Mouse (Mus musculus): ENCODE data around the gene Lingo2. TPM values are rescaled to one million over a fixed set of nuclear protein-coding genes. Genes with fewer than 3 reads are reported as not detected.
"Not testable (repeated sequence)": the region's sequence is repeated elsewhere in the genome, so short reads cannot be mapped to it uniquely, and the experiment has no call there.

Lingo2 gene
- total RNA-seq, 1 experiment, result 0.09 TPM

DNA sequence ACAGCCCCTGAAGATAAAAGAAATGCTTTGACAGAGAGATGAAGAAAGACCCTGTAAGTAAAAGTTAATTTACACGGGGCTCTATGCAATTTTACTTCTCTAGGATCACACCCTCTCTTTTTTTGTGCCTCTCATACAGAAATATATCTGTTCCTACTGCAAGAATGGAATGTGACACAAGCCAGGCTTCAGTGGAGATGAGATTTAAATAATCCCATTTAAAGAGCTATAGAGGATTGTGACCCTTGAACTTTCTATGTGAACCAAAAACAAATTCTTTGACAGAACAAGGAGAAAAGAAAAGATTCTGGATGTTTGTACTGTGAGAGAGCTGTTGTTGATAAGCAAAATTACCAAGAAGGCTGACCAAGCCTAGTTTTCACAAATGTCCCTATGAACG, 1247.4 kb downstream of the Lingo2 start:
- in situ Hi-C loops (cut with MboI; ENCODE audit: low sequenced_read_pairs in 2 of 2, unreplicated experiment in 2 of 2), result no loop called here
- Histone ChIP-seq H3K36me3 (ENCODE audit: control insufficient read depth, insufficient read depth, low read length, poor library complexity, severe bottlenecking) (no peaks in the 10 kb centered on the region), H3K9ac (ENCODE audit: insufficient read depth, low read depth, low read length, poor library complexity, severe bottlenecking) (no peak overlapping the region), H3K4me3 (ENCODE audit: insufficient read depth in 1 of 2, low read depth in 1 of 2, low read length in 2 of 2, poor library complexity in 1 of 2, severe bottlenecking in 1 of 2) (no peak overlapping the region), H3K9me3 (ENCODE audit: control insufficient read depth, insufficient read depth, low read depth, low read length) (no peaks in the 10 kb centered on the region), H3K4me1 (ENCODE audit: control insufficient read depth in 2 of 2, insufficient read depth in 2 of 2, low read length in 2 of 2, poor library complexity in 1 of 2) (peaks cover 0 to 3% of the 10 kb centered on the region in 2 experiments; a peak in 1 of 4 replicates), H3K27ac (ENCODE audit: insufficient read depth, low read depth, low read length, poor library complexity, severe bottlenecking) (no peak overlapping the region)
- no peak for DNase-seq (ENCODE audit: low read depth, low spot score)
- TF ChIP-seq ZC3H11A (IDR thresholded peaks at IDR 0.05; ENCODE audit: borderline replicate concordance, low read depth, low read length), result no peak
- TF ChIP-seq MAFK (IDR thresholded peaks at IDR 0.05; ENCODE audit: insufficient read depth, low read depth, low read length), result no peak
- no peak for TF ChIP-seq ZNF384 (IDR thresholded peaks at IDR 0.05; ENCODE audit: low read depth, low read length)
- TF ChIP-seq CHD2 (IDR thresholded peaks at IDR 0.05; ENCODE audit: low read depth, low read length), result no peak
- TF ChIP-seq HCFC1 (IDR thresholded peaks at IDR 0.05; ENCODE audit: borderline replicate concordance, insufficient read depth, low read length), result no peak

DNA sequence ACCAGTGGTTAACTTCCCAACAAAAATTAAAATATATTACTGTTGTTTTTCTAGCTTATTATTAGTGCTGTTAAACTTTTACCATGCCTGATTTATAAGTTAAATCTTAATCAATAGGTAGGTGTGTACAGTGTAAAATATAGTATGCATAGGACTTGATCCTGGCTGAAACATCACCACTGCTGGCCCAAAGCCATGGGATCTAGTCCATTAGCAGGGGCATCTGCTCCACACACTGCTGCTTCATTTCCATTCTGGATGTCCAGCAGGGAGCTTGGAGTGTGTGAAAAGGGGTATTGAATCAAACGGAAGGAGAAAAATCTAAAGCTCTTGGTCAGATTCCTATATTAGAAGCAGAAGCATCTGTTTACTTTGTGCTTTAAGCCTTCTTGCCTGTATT, 1248.9 kb downstream of the Lingo2 start:
- Histone ChIP-seq H3K4me1 (ENCODE audit: control insufficient read depth in 2 of 2, insufficient read depth in 2 of 2, low read length in 2 of 2, poor library complexity in 1 of 2) (no peaks in the 10 kb centered on the region), H3K36me3 (ENCODE audit: control insufficient read depth, insufficient read depth, low read length, poor library complexity, severe bottlenecking) (no peaks in the 10 kb centered on the region), H3K9ac (ENCODE audit: insufficient read depth, low read depth, low read length, poor library complexity, severe bottlenecking) (no peak overlapping the region), H3K9me3 (ENCODE audit: control insufficient read depth, insufficient read depth, low read depth, low read length) (no peaks in the 10 kb centered on the region), H3K27ac (ENCODE audit: insufficient read depth, low read depth, low read length, poor library complexity, severe bottlenecking) (no peak overlapping the region), H3K4me3 (ENCODE audit: insufficient read depth in 1 of 2, low read depth in 1 of 2, low read length in 2 of 2, poor library complexity in 1 of 2, severe bottlenecking in 1 of 2) (no peak overlapping the region)
- no peak for TF ChIP-seq ZC3H11A (IDR thresholded peaks at IDR 0.05; ENCODE audit: borderline replicate concordance, low read depth, low read length)
- TF ChIP-seq HCFC1 (IDR thresholded peaks at IDR 0.05; ENCODE audit: borderline replicate concordance, insufficient read depth, low read length), result no peak
- TF ChIP-seq ZNF384 (IDR thresholded peaks at IDR 0.05; ENCODE audit: low read depth, low read length), result no peak
- TF ChIP-seq CHD2 (IDR thresholded peaks at IDR 0.05; ENCODE audit: low read depth, low read length), result no peak
- TF ChIP-seq MAFK (IDR thresholded peaks at IDR 0.05; ENCODE audit: insufficient read depth, low read depth, low read length), result no peak
- in situ Hi-C loops (cut with MboI; ENCODE audit: low sequenced_read_pairs in 2 of 2, unreplicated experiment in 2 of 2), result no loop called here
- no peak for DNase-seq (ENCODE audit: low read depth, low spot score)

DNA sequence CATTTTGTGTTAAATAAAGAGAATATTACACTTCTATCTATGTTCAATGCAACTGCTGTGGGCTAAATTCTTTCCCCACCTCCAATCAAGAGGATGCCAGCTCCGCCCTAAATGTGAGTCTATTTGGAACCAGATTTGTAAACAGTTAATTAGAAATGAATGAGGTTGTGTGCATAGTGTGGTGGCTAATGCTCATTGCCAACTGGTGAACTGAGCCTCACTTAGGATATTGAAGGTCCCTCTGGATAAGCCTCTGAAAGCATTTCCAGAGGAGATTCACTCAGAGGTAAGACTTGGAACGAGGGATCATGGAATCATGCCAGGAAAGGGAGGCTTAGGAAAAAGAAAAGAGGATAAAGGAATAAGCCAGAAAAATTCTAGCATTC, 1256.4 kb downstream of the Lingo2 start:
- Histone ChIP-seq H3K27ac (ENCODE audit: insufficient read depth, low read depth, low read length, poor library complexity, severe bottlenecking) (no peak overlapping the region), H3K9ac (ENCODE audit: insufficient read depth, low read depth, low read length, poor library complexity, severe bottlenecking) (no peak overlapping the region), H3K9me3 (ENCODE audit: control insufficient read depth, insufficient read depth, low read depth, low read length) (no peaks in the 10 kb centered on the region), H3K4me1 (ENCODE audit: control insufficient read depth in 2 of 2, insufficient read depth in 2 of 2, low read length in 2 of 2, poor library complexity in 1 of 2) (no peaks in the 10 kb centered on the region), H3K36me3 (ENCODE audit: control insufficient read depth, insufficient read depth, low read length, poor library complexity, severe bottlenecking) (no peaks in the 10 kb centered on the region), H3K4me3 (ENCODE audit: insufficient read depth in 1 of 2, low read depth in 1 of 2, low read length in 2 of 2, poor library complexity in 1 of 2, severe bottlenecking in 1 of 2) (no peak overlapping the region)
- no peak for DNase-seq (ENCODE audit: low read depth, low spot score)
- TF ChIP-seq ZNF384 (IDR thresholded peaks at IDR 0.05; ENCODE audit: low read depth, low read length), result no peak
- in situ Hi-C loops (cut with MboI; ENCODE audit: low sequenced_read_pairs in 2 of 2, unreplicated experiment in 2 of 2), result no loop called here

DNA sequence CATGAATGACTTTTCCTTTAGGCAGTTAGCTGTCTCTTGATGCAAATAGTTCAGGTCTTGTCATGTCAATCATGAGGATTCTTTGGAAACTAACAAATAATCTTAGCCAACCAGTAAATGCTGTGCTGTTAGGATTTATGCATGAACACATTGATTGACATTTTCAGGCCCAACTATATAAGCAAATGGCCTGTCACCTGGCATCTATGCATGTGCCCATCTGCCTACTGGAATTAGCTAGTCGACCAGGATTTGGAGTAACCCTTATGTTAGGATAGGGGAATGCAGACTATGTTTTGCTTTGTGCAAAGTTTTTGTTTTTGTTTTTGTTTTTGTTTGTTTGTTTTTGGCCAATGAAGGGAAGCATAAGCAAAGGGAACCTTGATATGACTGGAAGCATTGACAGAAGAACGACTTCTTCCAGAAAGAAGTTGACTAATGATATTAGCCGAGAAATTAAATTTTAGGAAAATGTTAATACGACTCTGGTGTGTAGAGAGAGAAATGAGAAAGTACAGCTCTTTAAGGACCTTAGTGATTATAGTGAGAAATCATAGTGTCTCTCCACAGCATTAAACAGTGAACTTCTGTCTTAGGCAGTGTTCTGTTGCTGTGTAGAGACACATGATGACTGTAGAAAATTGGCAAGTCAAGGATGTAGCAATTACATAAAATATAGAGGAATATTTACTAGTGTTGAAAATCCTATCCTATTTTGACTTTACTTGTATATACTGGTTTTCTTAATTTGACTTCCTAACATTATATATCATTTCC, 1257.0 kb downstream of the Lingo2 start:
- H3K4me3 ChIP-seq (ENCODE audit: insufficient read depth in 1 of 2, low read depth in 1 of 2, low read length in 2 of 2, poor library complexity in 1 of 2, severe bottlenecking in 1 of 2), result no peak overlapping the region
- no peak for DNase-seq (ENCODE audit: low read depth, low spot score)
- in situ Hi-C loops (cut with MboI; ENCODE audit: low sequenced_read_pairs in 2 of 2, unreplicated experiment in 2 of 2), result no loop called here
- no peak overlapping the region for H3K9ac ChIP-seq (ENCODE audit: insufficient read depth, low read depth, low read length, poor library complexity, severe bottlenecking)
- H3K4me1 ChIP-seq (ENCODE audit: control insufficient read depth in 2 of 2, insufficient read depth in 2 of 2, low read length in 2 of 2, poor library complexity in 1 of 2), result no peaks in the 10 kb centered on the region
- no peak for TF ChIP-seq ZNF384 (IDR thresholded peaks at IDR 0.05; ENCODE audit: low read depth, low read length)
- TF ChIP-seq MAFK (IDR thresholded peaks at IDR 0.05; ENCODE audit: insufficient read depth, low read depth, low read length), result no peak
- no peak for TF ChIP-seq CHD2 (IDR thresholded peaks at IDR 0.05; ENCODE audit: low read depth, low read length)
- no peak for TF ChIP-seq HCFC1 (IDR thresholded peaks at IDR 0.05; ENCODE audit: borderline replicate concordance, insufficient read depth, low read length)
- TF ChIP-seq ZC3H11A (IDR thresholded peaks at IDR 0.05; ENCODE audit: borderline replicate concordance, low read depth, low read length), result no peak
- H3K27ac ChIP-seq (ENCODE audit: insufficient read depth, low read depth, low read length, poor library complexity, severe bottlenecking), result no peak overlapping the region
- H3K9me3 ChIP-seq (ENCODE audit: control insufficient read depth, insufficient read depth, low read depth, low read length), result no peaks in the 10 kb centered on the region
- H3K36me3 ChIP-seq (ENCODE audit: control insufficient read depth, insufficient read depth, low read length, poor library complexity, severe bottlenecking), result no peaks in the 10 kb centered on the region

DNA sequence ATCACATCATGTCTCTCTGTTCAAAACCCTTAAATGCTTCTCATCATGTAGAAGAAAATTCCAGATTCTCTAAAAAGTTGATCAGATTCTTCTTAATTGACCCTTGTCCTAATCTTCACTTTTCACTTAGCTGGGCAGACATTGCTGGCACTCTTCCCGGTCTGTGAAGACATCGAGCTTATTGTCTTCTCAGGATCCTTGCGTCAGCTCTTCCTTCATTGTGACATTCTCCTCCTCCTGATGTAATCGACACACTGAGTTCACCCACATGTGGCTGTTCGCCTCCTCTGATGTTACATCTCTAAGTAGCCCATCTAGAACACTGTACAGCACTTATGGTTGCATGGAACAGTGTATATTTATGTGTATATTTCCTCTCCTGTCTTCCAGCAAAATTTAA, 1261.0 kb downstream of the Lingo2 start:
- TF ChIP-seq ZC3H11A (IDR thresholded peaks at IDR 0.05; ENCODE audit: borderline replicate concordance, low read depth, low read length), result no peak
- TF ChIP-seq MAFK (IDR thresholded peaks at IDR 0.05; ENCODE audit: insufficient read depth, low read depth, low read length), result no peak
- no peak for TF ChIP-seq HCFC1 (IDR thresholded peaks at IDR 0.05; ENCODE audit: borderline replicate concordance, insufficient read depth, low read length)
- no peak for TF ChIP-seq CHD2 (IDR thresholded peaks at IDR 0.05; ENCODE audit: low read depth, low read length)
- in situ Hi-C loops (cut with MboI; ENCODE audit: low sequenced_read_pairs in 2 of 2, unreplicated experiment in 2 of 2), result no loop called here
- H3K4me1 ChIP-seq (ENCODE audit: control insufficient read depth in 2 of 2, insufficient read depth in 2 of 2, low read length in 2 of 2, poor library complexity in 1 of 2), result no peaks in the 10 kb centered on the region
- H3K4me3 ChIP-seq (ENCODE audit: insufficient read depth in 1 of 2, low read depth in 1 of 2, low read length in 2 of 2, poor library complexity in 1 of 2, severe bottlenecking in 1 of 2), result no peak overlapping the region
- H3K9ac ChIP-seq (ENCODE audit: insufficient read depth, low read depth, low read length, poor library complexity, severe bottlenecking), result no peak overlapping the region
- DNase-seq (ENCODE audit: low read depth, low spot score), result no peak
- H3K36me3 ChIP-seq (ENCODE audit: control insufficient read depth, insufficient read depth, low read length, poor library complexity, severe bottlenecking), result no peaks in the 10 kb centered on the region
- H3K9me3 ChIP-seq (ENCODE audit: control insufficient read depth, insufficient read depth, low read depth, low read length), result no peaks in the 10 kb centered on the region
- no peak overlapping the region for H3K27ac ChIP-seq (ENCODE audit: insufficient read depth, low read depth, low read length, poor library complexity, severe bottlenecking)

DNA sequence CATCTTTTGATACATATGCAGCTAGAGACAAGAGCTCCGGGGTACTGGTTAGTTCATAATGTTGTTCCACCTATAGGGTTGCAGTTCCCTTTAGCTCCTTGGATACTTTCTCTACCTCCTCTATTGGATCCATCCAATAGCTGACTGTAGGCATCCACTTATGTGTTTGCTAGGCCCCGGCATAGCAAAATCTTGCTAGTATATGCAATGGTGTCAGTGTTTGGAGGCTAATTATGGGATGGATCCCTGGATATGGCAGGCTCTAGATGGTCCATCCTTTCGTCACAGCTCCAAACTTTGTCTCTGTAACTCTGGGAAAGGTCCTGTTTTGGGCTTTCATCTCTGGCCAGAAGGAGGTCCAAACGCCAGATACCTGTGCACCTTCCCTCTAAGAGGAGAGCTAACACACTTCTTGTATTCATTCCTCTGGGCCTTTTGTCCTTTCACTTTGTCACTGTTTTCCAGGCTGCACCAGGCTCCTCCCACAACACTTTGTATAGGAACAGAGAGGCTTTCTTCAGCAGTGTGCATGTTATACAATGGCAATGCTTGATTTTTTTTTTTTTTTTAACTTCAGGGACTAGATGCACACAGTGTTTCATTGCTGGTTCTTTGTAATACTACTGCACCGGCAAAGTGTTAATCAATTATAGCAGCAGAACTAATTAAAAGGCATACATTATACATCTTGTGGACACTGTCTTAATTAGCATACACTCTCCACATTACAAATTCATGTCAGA, 1262.9 kb downstream of the Lingo2 start:
- in situ Hi-C loops (cut with MboI; ENCODE audit: low sequenced_read_pairs in 2 of 2, unreplicated experiment in 2 of 2); H3K9ac ChIP-seq (ENCODE audit: insufficient read depth, low read depth, low read length, poor library complexity, severe bottlenecking); H3K4me1 ChIP-seq (ENCODE audit: control insufficient read depth in 2 of 2, insufficient read depth in 2 of 2, low read length in 2 of 2, poor library complexity in 1 of 2); DNase-seq (ENCODE audit: low read depth, low spot score); H3K4me3 ChIP-seq (ENCODE audit: insufficient read depth in 1 of 2, low read depth in 1 of 2, low read length in 2 of 2, poor library complexity in 1 of 2, severe bottlenecking in 1 of 2); H3K9me3 ChIP-seq (ENCODE audit: control insufficient read depth, insufficient read depth, low read depth, low read length); H3K27ac ChIP-seq (ENCODE audit: insufficient read depth, low read depth, low read length, poor library complexity, severe bottlenecking); H3K36me3 ChIP-seq (ENCODE audit: control insufficient read depth, insufficient read depth, low read length, poor library complexity, severe bottlenecking): not testable (repeated sequence)

All from ES-E14 (cell line).